Mouse (Mus musculus): ENCODE results near the gene Olfr1395. TPM values are rescaled to one million over a fixed set of nuclear protein-coding genes. Genes with fewer than 3 reads are reported as not detected.
A peak's percentile ranks its signal among the peaks of the same experiment; 100 is the strongest.
"Not testable (repeated sequence)": the region's sequence is repeated elsewhere in the genome, so short reads cannot be mapped to it uniquely, and the experiment has no call there.

Gene Olfr1395
- polyA plus RNA-seq, 1 experiment from 2014 or later = not detected

DNA sequence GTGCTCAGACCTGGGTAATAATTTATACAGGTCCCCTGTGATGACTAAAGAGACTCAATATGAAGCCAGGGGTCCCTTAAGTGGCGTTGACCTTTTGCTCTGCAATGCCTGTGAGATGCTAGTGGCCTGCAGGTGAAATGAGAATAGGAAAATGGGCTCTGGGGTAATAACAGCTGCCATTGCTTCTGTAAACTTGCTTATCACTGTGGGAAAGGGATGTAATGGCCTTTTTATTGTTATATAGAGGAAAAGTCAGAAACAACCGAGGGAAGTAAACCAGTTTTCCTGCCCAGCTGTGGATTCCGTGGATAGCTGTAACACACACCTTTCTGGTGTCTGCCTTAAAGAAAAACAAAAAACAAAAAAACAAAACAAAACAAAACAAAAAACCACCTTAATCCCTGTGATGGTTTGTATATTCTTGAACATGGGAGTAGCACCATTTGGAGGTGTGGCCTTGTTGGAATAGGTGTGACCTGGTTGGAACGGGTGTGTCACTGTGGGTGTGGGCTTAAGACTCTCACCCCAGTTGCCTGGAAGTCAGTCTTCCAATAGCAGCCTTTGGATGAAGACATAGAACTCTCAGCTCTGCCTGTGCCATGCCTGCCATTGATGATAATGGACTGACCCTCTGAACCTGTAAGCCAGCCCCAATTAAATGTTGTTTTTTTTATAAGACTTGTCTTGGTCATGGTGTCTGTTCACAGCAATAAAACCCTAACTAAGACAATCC is 34.1 kb downstream of the Olfr1395 start:
- not testable (repeated sequence) for H3K4me2 ChIP-seq; H3K27ac ChIP-seq; H3K9me3 ChIP-seq (replicated peaks); H3K36me3 ChIP-seq; DNase-seq; H3K4me3 ChIP-seq (replicated peaks); H3K27me3 ChIP-seq; ATAC-seq (ENCODE audit: low read depth); H3K9ac ChIP-seq
- peaks cover 15% of the 10 kb centered on the region; the same call in 1 of the 2 replicates for H3K4me1 ChIP-seq (replicated peaks)
- 54% methylated on average over 4 of the region's 4 CpGs for WGBS (ENCODE audit: insufficient replicate concordance)

GRCm38 (mm10) chr11:49183172-49183571 is 41.1 kb downstream of the Olfr1395 start:
- 46% methylated on average over 1 of the region's 1 CpGs for WGBS (ENCODE audit: insufficient replicate concordance)
- ATAC-seq (ENCODE audit: low read depth) (no peak), DNase-seq (no peak)
- Histone ChIP-seq H3K4me3 (replicated peaks) (no peak overlapping the region), H3K4me1 (replicated peaks) (no peaks in the 10 kb centered on the region), H3K27ac (no peak overlapping the region), H3K4me2 (no peak overlapping the region), H3K9ac (no peak overlapping the region), H3K36me3 (no peaks in the 10 kb centered on the region), H3K27me3 (no peaks in the 10 kb centered on the region), H3K9me3 (replicated peaks) (no peaks in the 10 kb centered on the region)

- DNase-seq = no peak
Measured at GRCm38 (mm10) chr11:49186452-49186851, 44.4 kb downstream of the Olfr1395 start.

DNA sequence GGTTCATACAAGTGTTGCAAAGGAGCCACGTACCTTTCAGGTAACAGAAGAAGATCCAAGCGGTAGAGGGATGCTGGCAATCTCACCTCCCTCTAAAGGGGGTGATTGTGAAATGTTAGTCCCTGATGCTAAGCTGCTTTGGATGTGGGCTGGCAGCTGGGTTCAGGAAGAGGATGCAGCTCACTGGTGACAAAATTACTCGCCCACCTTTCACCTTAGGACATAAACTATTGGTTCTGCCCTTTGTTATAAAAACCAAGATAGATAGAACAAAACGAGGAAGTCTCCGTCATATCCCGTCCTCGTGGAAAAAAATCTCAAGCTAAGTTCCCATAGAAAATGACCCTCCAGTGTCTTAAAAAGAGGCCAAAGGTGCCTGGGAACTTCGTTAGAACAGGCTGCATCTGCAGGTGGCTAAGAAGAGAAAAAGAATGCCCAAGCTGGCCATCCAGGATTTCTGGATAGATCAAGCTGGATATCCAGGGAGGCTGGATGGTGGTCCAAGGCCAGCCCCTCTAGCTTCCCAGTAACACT is 44.9 kb downstream of the Olfr1395 start, which contains the start of gene Btnl9:
Btnl9 (minus strand) TSS at position 205 of the 534 bp plus-strand sequence.
- no peak for DNase-seq
- no peak within 1 kb of the TSS for H3K27ac ChIP-seq
- ATAC-seq (ENCODE audit: low read depth) = no peak
- no peaks in the 10 kb centered on the region for H3K9me3 ChIP-seq (replicated peaks)
- H3K27me3 ChIP-seq = no peaks in the 10 kb centered on the region
- H3K4me3 ChIP-seq (replicated peaks) = no peak within 1 kb of the TSS
- H3K4me2 ChIP-seq = no peak within 1 kb of the TSS
- no peak within 1 kb of the TSS for H3K9ac ChIP-seq
- no peaks in the 10 kb centered on the region for H3K36me3 ChIP-seq
- WGBS (ENCODE audit: insufficient replicate concordance) = 56% methylated on average over 8 of the region's 8 CpGs
- H3K4me1 ChIP-seq (replicated peaks) = no peaks in the 10 kb centered on the region

More at GRCm38 (mm10) chr11:49186452-49186851, 44.4 kb downstream of the Olfr1395 start:
- WGBS (ENCODE audit: insufficient replicate concordance) = 73% methylated on average over 6 of the region's 6 CpGs
- ATAC-seq (ENCODE audit: low read depth) = no peak
- no peaks in the 10 kb centered on the region for H3K9me3 ChIP-seq (replicated peaks)
- H3K9ac ChIP-seq = no peak overlapping the region
- no peak overlapping the region for H3K4me3 ChIP-seq (replicated peaks)
- H3K4me2 ChIP-seq = no peak overlapping the region
- no peaks in the 10 kb centered on the region for H3K4me1 ChIP-seq (replicated peaks)
- no peaks in the 10 kb centered on the region for H3K36me3 ChIP-seq
- no peaks in the 10 kb centered on the region for H3K27me3 ChIP-seq
- H3K27ac ChIP-seq = no peak overlapping the region

- no peaks in the 10 kb centered on the region for H3K4me1 ChIP-seq (replicated peaks)
- no peak overlapping the region for H3K4me2 ChIP-seq
- ATAC-seq (ENCODE audit: low read depth) (no peak), DNase-seq (no peak)
- whole genome bisulfite sequencing (ENCODE audit: insufficient replicate concordance) = 62% methylated on average over 10 of the region's 10 CpGs
- H3K9me3 ChIP-seq (replicated peaks) = no peaks in the 10 kb centered on the region
- no peak overlapping the region for H3K4me3 ChIP-seq (replicated peaks)
- H3K27me3 ChIP-seq = no peaks in the 10 kb centered on the region
- H3K36me3 ChIP-seq = no peaks in the 10 kb centered on the region
- H3K9ac ChIP-seq = no peak overlapping the region
- no peak overlapping the region for H3K27ac ChIP-seq
Measured at GRCm38 (mm10) chr11:49187701-49188100, 45.6 kb downstream of the Olfr1395 start.

GRCm38 (mm10) chr11:49189737-49190136 is 47.7 kb downstream of the Olfr1395 start:
- no peaks in the 10 kb centered on the region for H3K9me3 ChIP-seq (replicated peaks)
- H3K9ac ChIP-seq = no peak overlapping the region
- H3K4me1 ChIP-seq (replicated peaks) = peaks cover 4% of the 10 kb centered on the region; the same call in 1 of the 2 replicates
- H3K4me2 ChIP-seq = no peak overlapping the region
- DNase-seq = peak; percentile 37
- no peaks in the 10 kb centered on the region for H3K27me3 ChIP-seq
- no peak overlapping the region for H3K4me3 ChIP-seq (replicated peaks)
- no peak for ATAC-seq (ENCODE audit: low read depth)
- 2% methylated on average over 7 of the region's 7 CpGs for WGBS (ENCODE audit: insufficient replicate concordance)
- no peaks in the 10 kb centered on the region for H3K36me3 ChIP-seq
- H3K27ac ChIP-seq = no peak overlapping the region

GRCm38 (mm10) chr11:49191083-49191482 is 49.0 kb downstream of the Olfr1395 start:
- Histone ChIP-seq H3K27ac (no peak overlapping the region), H3K4me2 (no peak overlapping the region), H3K4me1 (replicated peaks) (peaks cover 4% of the 10 kb centered on the region; the same call in 1 of the 2 replicates), H3K9ac (no peak overlapping the region), H3K4me3 (replicated peaks) (no peak overlapping the region), H3K9me3 (replicated peaks) (no peaks in the 10 kb centered on the region), H3K36me3 (no peaks in the 10 kb centered on the region), H3K27me3 (no peaks in the 10 kb centered on the region)
- ATAC-seq (ENCODE audit: low read depth) (no peak), DNase-seq (no peak)
- 39% methylated on average over 2 of the region's 2 CpGs for WGBS (ENCODE audit: insufficient replicate concordance)

DNA sequence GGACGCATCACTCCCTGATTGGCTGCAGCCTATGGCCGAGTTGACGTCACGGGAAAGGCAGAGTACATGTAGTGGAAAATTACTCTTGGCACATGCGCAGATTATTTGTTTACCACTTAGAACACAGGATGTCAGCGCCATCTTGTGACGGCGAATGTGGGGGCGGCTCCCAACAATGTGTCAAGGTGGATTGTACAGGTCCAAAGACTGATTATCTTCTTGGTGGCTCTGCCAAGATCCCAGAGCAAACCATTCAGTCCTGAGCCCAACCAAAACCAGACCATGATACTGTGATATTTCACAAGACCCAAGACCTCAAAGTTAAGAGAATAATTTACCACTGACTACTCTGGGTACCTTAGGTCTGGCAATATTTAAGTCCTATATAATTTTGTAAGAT is 52.7 kb downstream of the Olfr1395 start:
- not testable (repeated sequence) for H3K9me3 ChIP-seq (replicated peaks); H3K27ac ChIP-seq; H3K4me3 ChIP-seq (replicated peaks); ATAC-seq (ENCODE audit: low read depth); DNase-seq; H3K36me3 ChIP-seq; H3K9ac ChIP-seq; H3K4me2 ChIP-seq; H3K27me3 ChIP-seq; H3K4me1 ChIP-seq (replicated peaks)
- 85% methylated on average over 9 of the region's 9 CpGs for WGBS (ENCODE audit: insufficient replicate concordance)

GRCm38 (mm10) chr11:49195819-49196322 is 53.8 kb downstream of the Olfr1395 start:
- H3K27ac ChIP-seq = no peak overlapping the region
- H3K27me3 ChIP-seq = no peaks in the 10 kb centered on the region
- 27% methylated on average over 7 of the region's 7 CpGs for WGBS (ENCODE audit: insufficient replicate concordance)
- H3K9me3 ChIP-seq (replicated peaks) = no peaks in the 10 kb centered on the region
- DNase-seq (no peak), ATAC-seq (ENCODE audit: low read depth) (peak; percentile 29; the same call in 1 of the 2 replicates)
- no peak overlapping the region for H3K4me3 ChIP-seq (replicated peaks)
- peaks cover 9% of the 10 kb centered on the region for H3K4me1 ChIP-seq (replicated peaks)
- H3K4me2 ChIP-seq = no peak overlapping the region
- no peak overlapping the region for H3K9ac ChIP-seq
- no peaks in the 10 kb centered on the region for H3K36me3 ChIP-seq
